Mouse (Mus musculus) lung, adult 2 months (tissue): ENCODE results near the gene Nsd2. TPM values are rescaled to one million over a fixed set of nuclear protein-coding genes. Genes with fewer than 3 reads are reported as not detected.

Experiments
- DNase-seq: peaks from one replicate; pipeline ENCODE4 v3.0.0; 2022
- H3K4me1 ChIP-seq: fragments of 200-500 bp; 2 replicates; pipeline ENCODE4 v1.6.1; 2011; ENCODE audit warnings: low read length; ENCODE audit not compliant: control insufficient read depth, insufficient read depth
- H3K4me3 ChIP-seq: fragments of 200-500 bp; replicated peaks from 2 replicates; pipeline ENCODE3; 2011; ENCODE audit warnings: low read depth, mild to moderate bottlenecking, control low read depth, low read length; ENCODE audit errors: extremely low read depth
- CTCF ChIP-seq: fragments of 200-500 bp; IDR thresholded peaks from 2 replicates; pipeline ENCODE4 v1.5.1; 2011; ENCODE audit warnings: mild to moderate bottlenecking, low read length, control low read depth; ENCODE audit not compliant: insufficient read depth
- POLR2A ChIP-seq: fragments of 200-500 bp; IDR thresholded peaks from 2 replicates; pipeline ENCODE4 v1.6.1; 2011; ENCODE audit warnings: low read depth, mild to moderate bottlenecking, control low read depth, low read length, borderline replicate concordance; ENCODE audit errors: extremely low read depth
- WGBS: fragments of 180-500 bp; shearing (Covaris S2); methylation state at CpG from one replicate; pipeline ENCODE4 v1.1.7; 2018; 5-methylcytosine and 5-hydroxymethylcytosine counted together
- polyA plus RNA-seq: library from polyadenylated mRNA; depleted of rRNA; stranded (reverse); fragments of >200 nt; gene quantifications from 2 replicates; pipeline ENCODE4 v1.2.3, GENCODE M21; 2012

Gene Nsd2
- polyA plus RNA-seq, 1 experiment = 7.6 TPM

DNA sequence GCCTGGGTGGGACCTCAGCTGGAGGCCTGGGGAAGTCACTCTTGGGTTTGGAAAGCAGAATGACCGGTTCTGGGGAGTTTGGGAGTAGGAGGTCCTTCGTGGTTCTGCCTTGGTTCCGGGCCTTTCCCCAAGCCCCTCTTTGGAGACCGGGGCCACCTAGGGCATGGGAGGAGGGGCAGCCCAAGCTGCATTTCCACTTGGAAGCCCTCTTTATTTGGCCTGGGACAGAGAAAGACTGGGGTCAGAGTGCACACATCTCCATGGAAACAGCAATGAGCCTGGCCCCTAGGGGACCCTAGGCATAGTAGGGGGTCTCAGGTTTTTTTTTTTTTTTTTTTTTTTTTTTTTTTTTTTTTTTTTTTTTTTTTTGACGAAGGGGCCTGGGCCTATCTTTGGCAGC is 2.4 kb upstream of the Nsd2 start:
- WGBS = 43% methylated on average over 5 of the region's 5 CpGs
- Histone ChIP-seq H3K4me1 (peaks cover 8% of the 10 kb centered on the region), H3K4me3 (no peak overlapping the region)
- no peak for DNase-seq
- TF ChIP-seq POLR2A (no peak), CTCF (no peak)

DNA sequence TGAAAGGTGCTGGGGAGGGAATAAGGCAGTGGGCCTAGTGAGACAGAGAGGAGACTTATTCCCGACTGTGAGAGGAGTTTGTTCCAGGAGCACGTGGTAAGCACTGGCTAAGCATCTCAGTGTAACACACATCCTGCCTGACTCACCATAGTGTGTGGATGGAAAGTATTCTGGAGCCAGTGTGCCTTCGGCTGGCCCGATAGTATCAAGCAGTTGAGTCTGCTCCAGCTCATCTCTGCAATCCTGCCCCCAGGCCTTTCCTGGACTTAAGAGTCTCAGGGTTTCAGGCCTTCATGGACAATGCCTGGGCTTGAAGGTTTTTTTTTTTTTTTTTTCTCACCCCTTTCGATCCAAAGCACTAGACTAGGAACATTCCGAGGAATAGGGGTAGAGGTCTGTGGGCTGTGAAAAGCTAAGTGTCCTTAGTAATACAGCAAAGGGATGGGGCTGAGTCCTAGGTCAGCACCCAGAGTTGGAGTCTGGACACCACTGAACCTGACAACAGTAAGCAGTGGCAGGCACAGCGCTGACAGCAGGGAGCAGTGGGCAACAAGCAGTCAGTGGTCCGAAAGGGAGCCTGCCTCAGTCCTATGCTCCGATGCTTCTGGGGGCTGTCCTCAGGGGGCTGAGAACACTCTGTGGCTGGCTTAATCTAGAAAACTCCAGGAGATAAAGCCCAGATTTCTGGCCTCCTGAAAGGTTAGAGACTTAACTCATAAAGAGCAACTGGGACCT is 1.2 kb upstream of the Nsd2 start:
- TF ChIP-seq POLR2A (no peak), CTCF (no peak)
- H3K4me3 ChIP-seq = peak overlapping the region; percentile 94
- peaks cover 8% of the 10 kb centered on the region for H3K4me1 ChIP-seq
- DNase-seq = no peak
- WGBS = 16% methylated on average over 9 of the region's 9 CpGs

DNA sequence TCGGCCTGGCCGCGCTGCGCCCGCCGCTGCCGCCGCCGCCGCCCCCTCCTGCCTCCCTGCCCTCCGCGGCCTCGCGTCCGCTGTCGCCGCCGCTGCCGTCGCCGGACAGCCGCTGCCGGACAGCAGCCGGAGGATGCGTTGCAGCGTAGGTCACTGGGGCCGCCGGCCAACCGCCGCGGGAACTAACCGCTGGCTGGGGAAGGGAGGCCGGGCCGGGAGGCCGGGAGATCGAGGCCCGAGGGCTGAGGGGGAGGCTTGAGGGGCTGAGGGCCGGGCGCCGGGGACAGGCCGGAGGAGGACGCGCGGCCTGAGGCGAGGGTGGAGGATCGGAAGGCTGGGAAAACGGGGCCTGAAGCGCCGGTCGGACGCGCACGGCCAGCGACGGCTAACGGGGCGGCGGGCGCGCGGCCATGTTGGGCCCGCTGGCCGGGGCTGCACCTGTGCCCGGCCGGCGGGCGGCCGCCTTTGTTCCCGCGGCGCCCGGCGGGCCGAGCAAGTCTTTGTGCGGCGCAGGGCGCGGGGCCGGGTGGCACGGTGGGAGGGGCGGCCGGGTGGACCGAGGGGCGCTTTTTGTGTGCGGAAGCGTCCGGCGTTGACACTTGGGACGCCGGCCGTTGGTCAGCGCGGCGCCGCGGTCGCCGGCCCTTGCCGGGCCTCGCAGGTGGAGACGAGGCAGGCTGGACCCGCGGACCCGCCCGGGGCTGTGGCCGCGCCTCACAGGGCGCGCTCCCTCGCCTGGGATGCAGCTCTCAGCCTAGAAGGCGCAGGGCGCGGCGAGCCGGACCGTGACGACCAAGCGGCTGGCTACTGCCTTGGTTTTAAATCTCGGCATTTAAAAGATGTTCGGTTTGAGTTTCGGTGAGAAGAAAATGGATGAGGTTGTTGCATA is 452 bp downstream of the Nsd2 start:
- TF ChIP-seq POLR2A = no peak
- no peak for TF ChIP-seq CTCF
- WGBS = 1% methylated on average over 111 of the region's 121 CpGs
- H3K4me1 ChIP-seq = peaks cover 8% of the 10 kb centered on the region
- H3K4me3 ChIP-seq = peak overlapping the region; percentile 67
- DNase-seq = peak; percentile 71

- TF ChIP-seq POLR2A (no peak), CTCF (no peak)
- DNase-seq = no peak
- WGBS = 24% methylated on average over 2 of the region's 2 CpGs
- no peak overlapping the region for H3K4me3 ChIP-seq
- peaks cover 8% of the 10 kb centered on the region for H3K4me1 ChIP-seq
Measured at GRCm38 (mm10) chr5:33821901-33822427, 1.4 kb downstream of the Nsd2 start.

DNA sequence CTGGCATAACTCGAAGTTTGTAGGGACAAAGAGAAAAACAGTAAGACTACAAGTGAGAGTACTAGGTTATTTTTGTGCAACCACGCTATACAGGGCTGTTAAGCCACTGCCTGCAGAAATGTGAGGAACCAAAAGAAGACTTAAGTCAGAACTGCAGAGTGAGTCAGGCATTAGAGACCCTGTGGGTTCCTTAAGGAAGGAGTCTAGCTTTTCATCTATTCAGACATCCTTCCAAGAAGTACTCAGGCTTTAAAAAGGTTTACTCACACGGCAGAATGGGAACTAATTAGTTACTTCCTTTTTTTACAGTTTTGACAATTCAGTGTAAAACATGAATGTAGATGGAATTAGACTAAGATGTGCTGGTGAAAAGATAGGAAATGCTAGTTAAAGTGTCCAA is 1.9 kb downstream of the Nsd2 start:
- no peak for DNase-seq
- no peak overlapping the region for H3K4me3 ChIP-seq
- WGBS = 36% methylated on average over 3 of the region's 3 CpGs
- peaks cover 8% of the 10 kb centered on the region for H3K4me1 ChIP-seq
- no peak for TF ChIP-seq POLR2A
- no peak for TF ChIP-seq CTCF

DNA sequence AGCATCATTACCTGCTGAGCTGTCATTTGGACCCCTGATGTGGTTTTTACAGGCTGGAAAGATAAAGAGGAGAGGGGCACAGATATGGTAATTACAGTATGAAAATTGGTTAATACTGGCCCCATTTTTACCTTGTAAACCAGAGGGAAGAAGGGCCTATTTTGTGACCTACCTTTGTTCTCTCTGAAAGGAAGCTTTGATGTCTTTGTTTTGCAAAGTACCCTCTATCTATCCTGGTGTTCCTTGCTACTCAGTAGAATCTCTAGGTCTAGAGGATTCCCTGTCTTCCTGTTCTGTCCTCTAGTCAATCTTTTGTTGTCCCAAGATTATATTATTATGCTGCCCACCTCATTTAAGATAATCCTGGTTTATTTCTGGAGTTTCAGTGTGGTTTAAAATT is 5.5 kb downstream of the Nsd2 start:
- H3K4me1 ChIP-seq = peaks cover 5% of the 10 kb centered on the region
- TF ChIP-seq CTCF (no peak), POLR2A (no peak)
- DNase-seq = no peak
- no peak overlapping the region for H3K4me3 ChIP-seq

- 73% methylated on average over 8 of the region's 8 CpGs for WGBS
- H3K4me3 ChIP-seq = no peak overlapping the region
- no peak for TF ChIP-seq CTCF
- TF ChIP-seq POLR2A = no peak
- no peak for DNase-seq
- no peaks in the 10 kb centered on the region for H3K4me1 ChIP-seq
Measured at GRCm38 (mm10) chr5:33828107-33828506, 7.6 kb downstream of the Nsd2 start.

DNA sequence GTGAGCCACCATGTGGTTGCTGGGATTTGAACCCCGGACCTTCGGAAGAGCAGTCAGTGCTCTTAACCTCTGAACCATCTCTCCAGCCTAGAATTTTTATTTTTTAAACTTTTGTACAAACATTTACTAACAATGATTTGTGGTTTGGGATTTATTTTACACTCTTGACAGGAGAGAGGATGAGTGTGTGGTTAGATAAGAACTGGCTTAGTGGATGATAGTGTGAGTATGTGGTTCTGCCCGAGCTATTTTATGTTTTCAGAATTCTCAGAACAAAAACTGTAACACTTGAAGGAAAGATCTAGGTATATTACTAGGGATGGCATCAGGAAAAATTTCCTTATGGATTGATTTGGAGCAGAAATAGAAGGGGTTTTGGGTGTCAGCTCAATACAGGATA is 9.4 kb downstream of the Nsd2 start:
- TF ChIP-seq POLR2A (no peak), CTCF (no peak)
- DNase-seq = no peak
- WGBS = 75% methylated on average over 3 of the region's 3 CpGs
- Histone ChIP-seq H3K4me3 (no peak overlapping the region), H3K4me1 (no peaks in the 10 kb centered on the region)

- WGBS = 85% methylated on average over 1 of the region's 1 CpGs
- DNase-seq = no peak
- TF ChIP-seq CTCF (peak; percentile 11; the same call in 1 of the 2 replicates), POLR2A (no peak)
- Histone ChIP-seq H3K4me3 (no peak overlapping the region), H3K4me1 (no peaks in the 10 kb centered on the region)
Measured at GRCm38 (mm10) chr5:33830832-33831231, 10.3 kb downstream of the Nsd2 start.

- no peak for DNase-seq
- WGBS = 66% methylated on average over 1 of the region's 1 CpGs
- Histone ChIP-seq H3K4me3 (no peak overlapping the region), H3K4me1 (no peaks in the 10 kb centered on the region; the same call in 1 of the 2 replicates)
- no peak for TF ChIP-seq POLR2A
- TF ChIP-seq CTCF = no peak
Measured at GRCm38 (mm10) chr5:33841331-33841730, 20.8 kb downstream of the Nsd2 start.
